Mouse (Mus musculus) lung, adult 2 months (tissue): ENCODE data around the gene Fnbp1.

Source experiments
- CTCF ChIP-seq: fragments of 200-500 bp; IDR thresholded peaks from 2 replicates; pipeline ENCODE4 v1.5.1; 2011; ENCODE audit warnings: mild to moderate bottlenecking, low read length, control low read depth; ENCODE audit not compliant: insufficient read depth
- POLR2A ChIP-seq: fragments of 200-500 bp; IDR thresholded peaks from 2 replicates; pipeline ENCODE4 v1.6.1; 2011; ENCODE audit warnings: low read depth, mild to moderate bottlenecking, control low read depth, low read length, borderline replicate concordance; ENCODE audit errors: extremely low read depth

DNA sequence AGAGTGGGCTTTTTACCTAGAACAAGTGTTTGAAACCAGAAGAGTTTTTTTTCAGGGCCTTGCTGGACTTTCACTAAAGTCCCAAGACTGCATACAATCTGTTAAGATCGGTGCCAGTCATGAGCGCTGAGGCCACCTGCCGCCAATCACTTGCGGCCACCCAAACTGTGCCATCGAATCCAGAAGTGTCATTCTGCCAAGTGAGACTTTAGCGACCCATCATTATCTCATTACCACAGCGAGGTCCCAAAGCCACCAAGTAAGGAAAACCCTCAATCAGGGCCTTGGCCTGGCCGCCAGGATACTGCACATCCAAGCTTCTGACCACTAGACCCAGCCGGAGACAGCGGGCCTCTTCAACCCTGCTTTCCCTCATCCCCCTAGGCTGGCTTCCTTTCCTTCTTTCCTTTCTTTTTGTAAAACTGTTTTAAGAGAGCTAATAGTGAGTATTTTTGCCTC, 2.6 kb downstream of the Fnbp1 start:
- TF ChIP-seq POLR2A (no peak), CTCF (no peak)
